Mouse (Mus musculus): ENCODE data around the gene Prg4.

DNA sequence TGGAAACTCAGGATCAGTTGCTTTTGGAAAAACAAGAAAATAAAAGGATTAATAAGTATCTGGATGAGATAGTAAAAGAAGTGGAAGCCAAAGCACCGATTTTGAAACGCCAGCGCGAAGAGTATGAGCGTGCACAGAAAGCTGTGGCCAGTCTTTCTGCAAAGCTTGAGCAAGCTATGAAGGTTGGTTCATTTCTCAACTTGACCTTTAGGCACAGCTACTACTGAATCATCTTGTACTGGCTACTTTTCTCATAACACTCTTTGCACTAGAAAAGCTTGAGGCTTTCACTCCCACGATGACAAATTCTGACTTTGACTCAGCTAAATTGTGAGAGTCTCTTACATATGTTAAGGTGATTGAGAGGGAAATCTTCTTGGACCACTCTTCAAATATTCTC is 56.0 kb downstream of the Prg4 start:
- TF ChIP-seq POLR2A (IDR thresholded peaks at IDR 0.05; ENCODE audit: low read depth, low read length), result no peak
- no peak for TF ChIP-seq CTCF (IDR thresholded peaks at IDR 0.05; ENCODE audit: borderline replicate concordance, insufficient read depth, low read length)
